Mouse (Mus musculus) myocyte (in vitro differentiated cells): Measurements from ENCODE around the gene Zfp213.

Experiments
- MAX ChIP-seq: IDR thresholded peaks from one replicate; pipeline ENCODE4 v1.6.1; 2011; ENCODE audit warnings: low read depth, mild to moderate bottlenecking, control low read depth
- TCF12 ChIP-seq: IDR thresholded peaks from one replicate; pipeline ENCODE4 v1.6.1; 2011; ENCODE audit warnings: mild to moderate bottlenecking, control low read depth; ENCODE audit not compliant: poor library complexity, insufficient read depth, severe bottlenecking

GRCm38 (mm10) chr17:23543325-23543724 lies 20.7 kb downstream of the Zfp213 start:
- no peak for TF ChIP-seq TCF12
- no peak for TF ChIP-seq MAX
